Mouse (Mus musculus): ENCODE results near the gene Lrrc71. TPM values are rescaled to one million over a fixed set of nuclear protein-coding genes. Genes with fewer than 3 reads are reported as not detected.

The Lrrc71 gene
- polyA plus RNA-seq, 1 experiment from 2014 or later = 0.36 TPM

DNA sequence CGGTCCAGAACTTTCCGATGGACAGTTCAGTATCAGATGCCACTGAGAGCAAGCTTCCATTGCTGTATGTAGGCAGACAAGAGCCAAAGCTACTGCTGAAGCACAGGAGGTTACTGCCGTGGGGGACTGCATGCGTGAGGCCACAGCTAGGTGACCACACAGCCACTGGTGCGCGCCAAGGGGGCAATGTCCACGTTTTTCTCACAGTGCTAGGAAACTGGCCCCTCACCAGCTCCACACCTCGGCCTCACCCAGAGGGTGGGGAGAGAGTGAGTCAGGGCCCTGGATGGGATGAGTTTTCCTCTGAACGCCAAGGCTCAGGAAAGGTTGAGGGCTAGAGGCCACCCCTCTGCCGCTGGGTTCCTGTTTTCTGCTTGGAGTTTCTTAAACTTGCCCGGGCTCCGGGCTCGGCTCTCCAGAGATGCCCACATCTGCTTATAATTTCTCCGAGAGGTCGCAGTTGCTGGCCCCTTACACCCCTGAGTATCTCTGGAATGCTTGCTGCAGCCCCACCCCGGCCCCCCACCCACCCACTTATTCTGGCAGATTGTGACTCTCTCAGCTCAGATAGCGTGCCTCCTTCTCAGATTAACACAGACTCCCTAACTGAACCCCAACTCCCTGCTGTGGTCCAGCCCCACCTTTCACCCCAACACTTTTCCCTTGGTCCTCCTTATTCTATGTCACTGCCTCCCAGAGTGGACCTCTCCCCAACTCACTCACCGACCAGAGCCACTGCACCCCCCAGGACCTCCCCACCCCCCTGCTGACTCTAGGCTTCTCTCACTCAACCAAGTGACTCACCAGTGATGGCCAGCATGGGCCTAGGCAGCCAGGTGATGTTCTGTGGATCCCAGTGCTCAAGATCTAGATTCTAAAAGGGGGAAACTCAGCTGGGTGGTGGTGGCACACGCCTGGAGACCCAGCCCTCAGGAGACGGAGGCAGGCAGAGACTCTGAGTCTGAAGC lies 13.3 kb upstream of the Lrrc71 start:
- no peaks in the 10 kb centered on the region for H3K36me3 ChIP-seq
- no peak overlapping the region for H3K9ac ChIP-seq
- no peaks in the 10 kb centered on the region for H3K9me3 ChIP-seq
- peak overlapping the region; percentile 68 for H3K27ac ChIP-seq
- 62% methylated on average over 20 of the region's 20 CpGs for WGBS
- H3K27me3 ChIP-seq (replicated peaks) = no peaks in the 10 kb centered on the region
- H3K4me1 ChIP-seq (replicated peaks) = peaks cover 59% of the 10 kb centered on the region
- H3K4me3 ChIP-seq (replicated peaks) = 0 out of 2 replicates have a peak overlapping the region, but pooled peaks have one; percentile 4
- peak overlapping the region; percentile 37 for H3K4me2 ChIP-seq (replicated peaks)
- ATAC-seq = peak; percentile 69

DNA sequence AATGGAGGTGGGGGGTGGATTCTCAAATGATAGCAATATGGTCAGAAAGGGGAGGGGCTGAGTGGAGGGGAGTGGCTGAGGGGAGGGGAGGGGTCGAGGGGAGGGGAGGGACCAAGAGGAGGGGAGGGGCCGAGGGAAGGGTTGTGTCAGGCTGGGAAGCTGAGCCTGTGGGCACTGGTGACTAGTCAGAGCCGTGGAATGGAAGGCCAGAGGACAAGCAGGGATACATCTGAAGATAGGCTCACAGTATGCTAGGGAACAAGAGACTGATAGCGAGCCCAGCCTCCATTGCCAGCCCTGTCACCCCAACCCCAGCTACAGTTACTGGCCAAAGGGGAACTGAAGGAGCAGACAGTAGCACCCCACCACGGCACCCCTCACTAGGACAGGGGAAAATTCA lies 10.2 kb upstream of the Lrrc71 start:
- H3K9me3 ChIP-seq = no peaks in the 10 kb centered on the region
- no peak overlapping the region for H3K4me3 ChIP-seq (replicated peaks)
- no peaks in the 10 kb centered on the region for H3K27me3 ChIP-seq (replicated peaks)
- no peak overlapping the region for H3K27ac ChIP-seq
- H3K9ac ChIP-seq = no peak overlapping the region
- no peak overlapping the region for H3K4me2 ChIP-seq (replicated peaks)
- ATAC-seq = no peak
- peaks cover 38% of the 10 kb centered on the region for H3K4me1 ChIP-seq (replicated peaks)
- WGBS = 37% methylated on average over 4 of the region's 5 CpGs
- H3K36me3 ChIP-seq = peaks cover 6% of the 10 kb centered on the region; the same call in 1 of the 2 replicates

DNA sequence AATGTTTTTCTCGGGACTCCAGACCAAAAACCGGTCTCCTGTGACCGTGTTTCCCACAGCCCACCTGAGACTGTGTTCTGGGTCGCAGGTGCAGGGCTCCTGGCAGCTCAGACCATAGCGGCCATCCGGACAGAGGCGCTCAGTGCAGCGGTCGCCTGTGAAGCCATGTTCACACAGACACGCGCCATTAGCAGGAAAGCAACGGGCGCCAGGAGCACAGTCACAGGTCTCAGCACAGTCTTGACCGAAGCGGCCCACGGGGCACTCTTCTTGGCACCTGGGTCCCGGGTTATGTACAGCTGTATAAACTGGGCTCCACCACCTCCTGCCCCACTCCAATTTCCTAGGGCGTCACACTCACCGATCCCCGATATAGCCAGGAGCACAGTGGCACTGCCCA lies 8.1 kb upstream of the Lrrc71 start:
- no peak overlapping the region for H3K27ac ChIP-seq
- H3K4me3 ChIP-seq (replicated peaks) = no peak overlapping the region
- 58% methylated on average over 20 of the region's 20 CpGs for WGBS
- 0 out of 2 replicates have a peak, but pooled peaks have one; percentile 4 for ATAC-seq
- peaks cover 19% of the 10 kb centered on the region for H3K4me1 ChIP-seq (replicated peaks)
- no peaks in the 10 kb centered on the region for H3K27me3 ChIP-seq (replicated peaks)
- H3K9ac ChIP-seq = no peak overlapping the region
- no peaks in the 10 kb centered on the region for H3K9me3 ChIP-seq
- peaks cover 16% of the 10 kb centered on the region for H3K36me3 ChIP-seq
- peak overlapping the region; percentile 48; the same call in 1 of the 2 replicates for H3K4me2 ChIP-seq (replicated peaks)

GRCm38 (mm10) chr3:87755964-87756363 lies 7.5 kb upstream of the Lrrc71 start:
- Histone ChIP-seq H3K27ac (no peak overlapping the region), H3K36me3 (peaks cover 16% of the 10 kb centered on the region), H3K27me3 (replicated peaks) (no peaks in the 10 kb centered on the region), H3K4me3 (replicated peaks) (no peak overlapping the region), H3K9ac (no peak overlapping the region), H3K9me3 (no peaks in the 10 kb centered on the region), H3K4me2 (replicated peaks) (peak overlapping the region; percentile 48), H3K4me1 (replicated peaks) (peaks cover 14% of the 10 kb centered on the region)
- peak; percentile 88 for ATAC-seq
- WGBS = 4% methylated on average over 24 of the region's 24 CpGs

DNA sequence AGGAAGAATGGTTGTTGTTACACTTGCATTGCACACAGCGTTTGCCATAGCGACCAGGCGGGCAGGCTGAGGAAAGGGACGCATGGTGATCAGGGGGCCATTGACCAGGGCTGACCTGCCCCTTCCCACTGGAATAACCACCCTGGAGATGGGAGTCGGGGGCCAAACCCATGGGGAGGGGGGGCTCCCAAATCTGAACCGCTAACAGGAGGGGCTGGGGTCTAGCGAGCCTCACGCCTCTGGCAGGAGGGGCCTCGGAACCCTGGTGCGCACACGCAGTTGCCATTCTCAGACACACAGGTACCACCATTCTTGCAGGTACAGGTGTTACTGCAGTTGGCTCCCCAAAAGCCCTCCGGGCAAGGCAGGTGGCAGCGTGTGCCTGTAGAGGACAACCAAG lies 5.4 kb upstream of the Lrrc71 start:
- 89% methylated on average over 13 of the region's 13 CpGs for WGBS
- Histone ChIP-seq H3K4me3 (replicated peaks) (no peak overlapping the region), H3K4me2 (replicated peaks) (no peak overlapping the region), H3K27me3 (replicated peaks) (no peaks in the 10 kb centered on the region), H3K4me1 (replicated peaks) (peaks cover 8% of the 10 kb centered on the region), H3K27ac (no peak overlapping the region), H3K9ac (no peak overlapping the region), H3K9me3 (no peaks in the 10 kb centered on the region), H3K36me3 (peaks cover 16% of the 10 kb centered on the region)
- ATAC-seq = no peak

DNA sequence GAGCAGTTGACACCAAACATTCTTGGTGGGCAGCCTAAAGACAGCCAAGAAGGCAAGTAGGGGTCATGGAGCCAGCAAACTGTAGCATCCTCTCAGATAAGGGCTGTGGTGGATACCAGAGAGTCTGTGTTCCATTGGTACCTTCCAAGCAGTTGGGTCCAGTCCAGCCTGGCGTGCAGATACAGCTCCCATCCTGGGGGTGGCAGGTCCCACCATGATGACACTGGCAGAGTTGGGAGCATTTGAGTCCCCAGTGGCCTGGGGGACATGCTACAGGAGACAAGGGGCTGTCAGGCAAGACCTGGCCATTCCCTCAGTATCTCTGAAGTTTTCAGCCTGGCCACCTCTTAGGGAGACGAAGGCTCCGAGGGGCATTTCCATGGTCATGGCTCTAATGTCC lies 4.1 kb upstream of the Lrrc71 start:
- Histone ChIP-seq H3K4me1 (replicated peaks) (peaks cover 13% of the 10 kb centered on the region), H3K9me3 (no peaks in the 10 kb centered on the region), H3K27me3 (replicated peaks) (no peaks in the 10 kb centered on the region), H3K27ac (no peak overlapping the region), H3K4me2 (replicated peaks) (no peak overlapping the region), H3K9ac (no peak overlapping the region), H3K4me3 (replicated peaks) (no peak overlapping the region), H3K36me3 (peaks cover 16% of the 10 kb centered on the region)
- no peak for ATAC-seq
- 89% methylated on average over 3 of the region's 3 CpGs for WGBS

DNA sequence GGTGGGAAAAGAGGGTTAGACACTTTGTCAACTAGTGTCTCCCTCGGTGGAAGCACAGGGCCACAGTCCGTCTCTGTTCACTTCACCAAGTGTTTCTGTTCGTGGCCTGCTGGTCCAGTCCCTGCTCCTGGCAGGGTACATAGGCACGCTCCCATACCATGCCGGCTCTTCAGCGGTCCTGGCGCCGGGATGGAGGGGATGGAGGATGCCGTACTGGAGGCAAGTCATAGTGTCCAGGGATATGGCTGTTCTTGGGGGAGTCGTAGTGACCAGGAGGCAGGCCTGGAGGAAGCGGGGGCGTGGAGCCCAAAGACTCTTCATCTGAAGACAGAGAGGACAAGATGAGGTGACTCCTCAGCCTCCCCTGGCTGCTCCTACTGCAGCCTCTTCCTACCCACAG lies 1.6 kb upstream of the Lrrc71 start:
- no peaks in the 10 kb centered on the region for H3K27me3 ChIP-seq (replicated peaks)
- no peak overlapping the region for H3K4me3 ChIP-seq (replicated peaks)
- no peak for ATAC-seq
- H3K9ac ChIP-seq = no peak overlapping the region
- H3K9me3 ChIP-seq = no peaks in the 10 kb centered on the region
- peaks cover 16% of the 10 kb centered on the region for H3K36me3 ChIP-seq
- no peak overlapping the region for H3K4me2 ChIP-seq (replicated peaks)
- 91% methylated on average over 12 of the region's 12 CpGs for WGBS
- peaks cover 16% of the 10 kb centered on the region for H3K4me1 ChIP-seq (replicated peaks)
- no peak overlapping the region for H3K27ac ChIP-seq

GRCm38 (mm10) chr3:87749036-87749435 lies 611 bp upstream of the Lrrc71 start:
- Histone ChIP-seq H3K4me2 (replicated peaks) (no peak overlapping the region), H3K4me1 (replicated peaks) (peaks cover 17% of the 10 kb centered on the region), H3K27me3 (replicated peaks) (no peaks in the 10 kb centered on the region), H3K27ac (no peak overlapping the region), H3K36me3 (peaks cover 14% of the 10 kb centered on the region), H3K9ac (no peak overlapping the region), H3K4me3 (replicated peaks) (no peak overlapping the region), H3K9me3 (no peaks in the 10 kb centered on the region)
- WGBS = 17% methylated on average over 5 of the region's 5 CpGs
- ATAC-seq = peak; percentile 44

GRCm38 (mm10) chr3:87745036-87745659 lies 3.3 kb downstream of the Lrrc71 start:
- peak overlapping the region; percentile 54 for H3K27ac ChIP-seq
- H3K36me3 ChIP-seq = no peaks in the 10 kb centered on the region
- H3K9me3 ChIP-seq = no peaks in the 10 kb centered on the region
- peak; percentile 43 for ATAC-seq
- H3K4me3 ChIP-seq (replicated peaks) = 0 out of 2 replicates have a peak overlapping the region, but pooled peaks have one; percentile 8
- 23% methylated on average over 18 of the region's 18 CpGs for WGBS
- H3K4me2 ChIP-seq (replicated peaks) = peak overlapping the region; percentile 48
- no peak overlapping the region for H3K9ac ChIP-seq
- H3K4me1 ChIP-seq (replicated peaks) = peaks cover 17% of the 10 kb centered on the region
- no peaks in the 10 kb centered on the region for H3K27me3 ChIP-seq (replicated peaks)

DNA sequence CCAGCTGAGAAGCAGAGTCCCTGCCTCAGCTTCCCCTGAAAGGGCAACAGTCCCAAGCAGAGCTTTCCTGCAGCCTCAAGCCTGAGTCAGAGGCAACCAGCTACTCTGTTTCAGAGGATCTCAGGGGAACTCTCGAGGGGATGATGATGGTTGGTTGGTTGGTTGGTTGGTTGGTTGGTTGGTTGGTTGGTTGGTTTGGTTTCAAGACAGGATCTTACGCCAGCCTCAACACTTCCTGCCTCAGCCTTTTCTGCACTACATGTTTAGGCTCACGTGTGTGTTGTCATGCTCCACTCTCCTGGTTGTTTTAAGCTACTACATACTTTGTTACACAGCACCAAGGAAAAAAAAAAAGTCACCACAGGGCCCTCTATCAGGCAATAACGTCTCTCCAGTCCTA lies 4.5 kb downstream of the Lrrc71 start:
- H3K27me3 ChIP-seq (replicated peaks) = no peaks in the 10 kb centered on the region
- ATAC-seq = no peak
- H3K27ac ChIP-seq = no peak overlapping the region
- H3K4me3 ChIP-seq (replicated peaks) = no peak overlapping the region
- no peaks in the 10 kb centered on the region for H3K36me3 ChIP-seq
- no peaks in the 10 kb centered on the region for H3K9me3 ChIP-seq
- H3K4me1 ChIP-seq (replicated peaks) = peaks cover 17% of the 10 kb centered on the region
- H3K4me2 ChIP-seq (replicated peaks) = no peak overlapping the region
- WGBS = 81% methylated on average over 4 of the region's 4 CpGs
- no peak overlapping the region for H3K9ac ChIP-seq

DNA sequence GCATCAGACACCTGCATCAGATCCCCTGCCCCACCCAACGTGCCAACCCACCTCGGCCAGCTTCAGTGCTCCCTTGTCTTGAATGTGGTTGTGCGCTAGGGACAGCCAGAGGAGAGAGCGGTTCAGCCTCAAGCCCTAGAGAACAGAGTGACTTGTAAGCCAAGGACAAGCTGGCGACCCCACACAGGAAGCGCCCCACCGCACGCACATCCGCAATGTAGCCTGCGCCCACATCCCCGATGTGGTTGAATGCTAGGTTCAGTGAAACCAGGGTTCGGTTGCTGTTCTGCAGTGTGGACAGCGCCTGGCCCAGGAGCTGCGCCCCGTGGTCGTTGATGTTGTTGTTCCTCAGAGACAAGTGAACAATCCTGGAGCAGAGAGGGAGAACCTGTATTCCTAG lies 5.7 kb downstream of the Lrrc71 start:
- H3K9ac ChIP-seq = no peak overlapping the region
- peaks cover 10% of the 10 kb centered on the region; the same call in 1 of the 2 replicates for H3K36me3 ChIP-seq
- H3K27ac ChIP-seq = no peak overlapping the region
- no peaks in the 10 kb centered on the region for H3K27me3 ChIP-seq (replicated peaks)
- H3K4me3 ChIP-seq (replicated peaks) = no peak overlapping the region
- H3K9me3 ChIP-seq = no peaks in the 10 kb centered on the region
- peaks cover 10% of the 10 kb centered on the region; the same call in 1 of the 2 replicates for H3K4me1 ChIP-seq (replicated peaks)
- no peak overlapping the region for H3K4me2 ChIP-seq (replicated peaks)
- WGBS = 87% methylated on average over 16 of the region's 16 CpGs
- no peak for ATAC-seq

DNA sequence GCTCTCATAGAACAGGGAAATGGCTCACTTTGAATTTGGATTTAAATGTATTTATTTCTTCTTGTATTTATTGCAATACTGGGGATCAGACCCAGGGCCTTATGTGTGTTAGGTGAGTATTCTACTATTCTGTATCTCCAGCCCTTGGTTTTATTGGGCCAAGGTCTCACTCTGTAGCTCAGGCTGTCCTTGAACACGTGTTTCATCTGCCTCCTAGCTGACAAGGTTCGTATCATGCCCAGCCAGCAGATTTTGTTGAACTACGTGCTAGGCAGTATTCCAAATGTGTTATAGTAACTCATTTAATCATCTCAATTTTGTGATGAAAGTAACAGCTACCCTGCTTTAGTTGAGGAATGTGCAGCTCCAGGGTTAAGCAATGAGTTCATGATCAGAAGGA lies 6.4 kb downstream of the Lrrc71 start:
- no peak for ATAC-seq
- Histone ChIP-seq H3K9ac (no peak overlapping the region), H3K27me3 (replicated peaks) (no peaks in the 10 kb centered on the region), H3K4me1 (replicated peaks) (peaks cover 10% of the 10 kb centered on the region; the same call in 1 of the 2 replicates), H3K4me2 (replicated peaks) (no peak overlapping the region), H3K9me3 (no peaks in the 10 kb centered on the region), H3K27ac (no peak overlapping the region), H3K4me3 (replicated peaks) (no peak overlapping the region), H3K36me3 (peaks cover 16% of the 10 kb centered on the region; the same call in 1 of the 2 replicates)
- WGBS = 71% methylated on average over 3 of the region's 3 CpGs

Data from intestine, embryonic 15.5 days (tissue).